Mouse (Mus musculus) hindlimb bud, embryonic 11.5 days (tissue): ENCODE results near the gene Myt1.
A peak's percentile ranks its signal among the peaks of the same experiment; 100 is the strongest.
"Not testable (repeated sequence)": the region's sequence is repeated elsewhere in the genome, so short reads cannot be mapped to it uniquely, and the experiment has no call there.

Experiments
- DNase-seq: peaks from one replicate; pipeline ENCODE4 v3.0.0-alpha.2; 2012; ENCODE audit warnings: low read depth, low spot score; ENCODE audit errors: extremely low spot score

The Myt1 gene

GRCm38 (mm10) chr2:181777715-181778114 is 14.6 kb downstream of the Myt1 start:
- DNase-seq: no peak

- DNase-seq: no peak
Observed at GRCm38 (mm10) chr2:181781421-181781820, 18.3 kb downstream of the Myt1 start.

GRCm38 (mm10) chr2:181787852-181788251 is 24.7 kb downstream of the Myt1 start:
- no peak for DNase-seq

GRCm38 (mm10) chr2:181789396-181789795 is 26.3 kb downstream of the Myt1 start:
- no peak for DNase-seq

- DNase-seq: not testable (repeated sequence)
Observed at GRCm38 (mm10) chr2:181793186-181793585, 30.1 kb downstream of the Myt1 start.

GRCm38 (mm10) chr2:181795641-181796130 is 32.6 kb downstream of the Myt1 start:
- DNase-seq: no peak

GRCm38 (mm10) chr2:181797672-181798071 is 34.5 kb downstream of the Myt1 start:
- no peak for DNase-seq

- no peak for DNase-seq
Observed at GRCm38 (mm10) chr2:181829032-181829650, 66.0 kb downstream of the Myt1 start.

- no peak for DNase-seq
Observed at GRCm38 (mm10) chr2:181832745-181833144, 69.6 kb downstream of the Myt1 start.

GRCm38 (mm10) chr2:181837372-181838292 is 74.5 kb downstream of the Myt1 start, which contains the start of gene Pcmtd2:
Gene Pcmtd2 (plus strand): TSS chr2:181837854.
- DNase-seq: peak; percentile 83

- DNase-seq: no peak
Observed at GRCm38 (mm10) chr2:181838293-181838680, 75.2 kb downstream of the Myt1 start.

- DNase-seq: no peak
Observed at GRCm38 (mm10) chr2:181845709-181846394, 82.7 kb downstream of the Myt1 start.

- DNase-seq: peak; percentile 77
Observed at GRCm38 (mm10) chr2:181863791-181864535, 100.8 kb downstream of the Myt1 start, which contains the start of gene Polr3k. Gene Polr3k (plus strand): TSS chr2:181864337.

GRCm38 (mm10) chr2:181864536-181864860 is 101.4 kb downstream of the Myt1 start:
- no peak for DNase-seq

GRCm38 (mm10) chr2:181866931-181867330 is 103.8 kb downstream of the Myt1 start:
- peak; percentile 61 for DNase-seq

- no peak for DNase-seq
Observed at GRCm38 (mm10) chr2:181871039-181871438, 107.9 kb downstream of the Myt1 start.
